Mouse (Mus musculus) urinary bladder, adult 2 months (tissue): ENCODE data around the gene Cacna2d3. TPM values are rescaled to one million over a fixed set of nuclear protein-coding genes. Genes with fewer than 3 reads are reported as not detected.
A peak's percentile ranks its signal among the peaks of the same experiment; 100 is the strongest.

Source experiments
- DNase-seq: peaks from one replicate; pipeline ENCODE4 v3.0.0; 2022; ENCODE audit warnings: low spot score
- polyA plus RNA-seq: library from polyadenylated mRNA; depleted of rRNA; stranded (reverse); fragments of >200 nt; gene quantifications from 2 replicates; pipeline ENCODE4 v1.2.3, GENCODE M21; 2012

Gene Cacna2d3
- polyA plus RNA-seq, 1 experiment, result 4.0 TPM

- no peak for DNase-seq
Measured at GRCm38 (mm10) chr14:29163998-29164652, 557.5 kb downstream of the Cacna2d3 start.

GRCm38 (mm10) chr14:29159803-29160202 is 561.9 kb downstream of the Cacna2d3 start:
- no peak for DNase-seq

GRCm38 (mm10) chr14:29157096-29157495 is 564.6 kb downstream of the Cacna2d3 start:
- DNase-seq, result no peak

GRCm38 (mm10) chr14:29144184-29144583 is 577.5 kb downstream of the Cacna2d3 start:
- DNase-seq, result no peak

- no peak for DNase-seq
Measured at GRCm38 (mm10) chr14:29137614-29138013, 584.0 kb downstream of the Cacna2d3 start.

GRCm38 (mm10) chr14:29137006-29137579 is 584.6 kb downstream of the Cacna2d3 start:
- no peak for DNase-seq

GRCm38 (mm10) chr14:29134901-29135300 is 586.8 kb downstream of the Cacna2d3 start:
- no peak for DNase-seq

- DNase-seq, result no peak
Measured at GRCm38 (mm10) chr14:29130511-29130910, 591.2 kb downstream of the Cacna2d3 start.

GRCm38 (mm10) chr14:29123886-29124285 is 597.8 kb downstream of the Cacna2d3 start:
- DNase-seq, result no peak

- no peak for DNase-seq
Measured at GRCm38 (mm10) chr14:29122749-29123148, 598.9 kb downstream of the Cacna2d3 start.

- DNase-seq, result no peak
Measured at GRCm38 (mm10) chr14:29113852-29114450, 607.7 kb downstream of the Cacna2d3 start.

- DNase-seq, result no peak
Measured at GRCm38 (mm10) chr14:29111666-29112065, 610.0 kb downstream of the Cacna2d3 start.

- no peak for DNase-seq
Measured at GRCm38 (mm10) chr14:29110351-29111091, 611.1 kb downstream of the Cacna2d3 start.

- DNase-seq, result no peak
Measured at GRCm38 (mm10) chr14:29107464-29107863, 614.2 kb downstream of the Cacna2d3 start.

GRCm38 (mm10) chr14:29097776-29098175 is 623.9 kb downstream of the Cacna2d3 start:
- no peak for DNase-seq

GRCm38 (mm10) chr14:29095431-29095830 is 626.2 kb downstream of the Cacna2d3 start:
- DNase-seq, result no peak

GRCm38 (mm10) chr14:29090074-29090473 is 631.6 kb downstream of the Cacna2d3 start:
- peak; percentile 61 for DNase-seq

- DNase-seq, result no peak
Measured at GRCm38 (mm10) chr14:29086528-29086927, 635.1 kb downstream of the Cacna2d3 start.

GRCm38 (mm10) chr14:29085493-29086159 is 636.0 kb downstream of the Cacna2d3 start:
- no peak for DNase-seq

- DNase-seq, result no peak
Measured at GRCm38 (mm10) chr14:29082171-29082570, 639.5 kb downstream of the Cacna2d3 start.

GRCm38 (mm10) chr14:29080630-29081029 is 641.0 kb downstream of the Cacna2d3 start:
- peak; percentile 25 for DNase-seq

- DNase-seq, result no peak
Measured at GRCm38 (mm10) chr14:29080228-29080627, 641.4 kb downstream of the Cacna2d3 start.
